Mouse (Mus musculus) kidney, postnatal 0 days (tissue): Measurements from ENCODE around the gene Aloxe3. TPM values are rescaled to one million over a fixed set of nuclear protein-coding genes. Genes with fewer than 3 reads are reported as not detected.

Experiments used
- ATAC-seq: fragments of 200-750 bp; cut with Nextera tagmentation; replicated peaks from 2 replicates; pipeline ENCODE4 v1.8.0; 2017; ENCODE audit warnings: low read depth, moderate number of reproducible peaks, moderate TSS enrichment, moderate library complexity; ENCODE audit not compliant: low FRiP score
- DNase-seq: peaks from one replicate; pipeline ENCODE4 v3.0.0-alpha.2; 2016; ENCODE audit warnings: low spot score
- H3K27ac ChIP-seq: fragments of 300-500 bp; sonication (generic); 2 replicates; pipeline ENCODE4 v1.5.1; 2014; ENCODE audit warnings: mild to moderate bottlenecking
- H3K27me3 ChIP-seq: fragments of 300-500 bp; sonication (generic); 2 replicates; pipeline ENCODE4 v1.6.1; 2014; ENCODE audit warnings: low read length, mixed read lengths; ENCODE audit not compliant: insufficient read depth
- H3K36me3 ChIP-seq: fragments of 300-500 bp; sonication (generic); 2 replicates; pipeline ENCODE4 v1.6.1; 2014; ENCODE audit warnings: low read length, mixed read lengths; ENCODE audit not compliant: insufficient read depth
- H3K4me1 ChIP-seq: fragments of 300-500 bp; sonication (generic); replicated peaks from 2 replicates; pipeline ENCODE4 v1.6.1; 2014; ENCODE audit warnings: antibody characterized with exemption, low read length, mixed read lengths; ENCODE audit not compliant: insufficient read depth
- H3K4me2 ChIP-seq: fragments of 300-500 bp; sonication (generic); 2 replicates; pipeline ENCODE4 v1.6.1; 2014; ENCODE audit warnings: mild to moderate bottlenecking, low read length, moderate library complexity, mixed read lengths
- H3K4me3 ChIP-seq: fragments of 300-500 bp; sonication (generic); replicated peaks from 2 replicates; pipeline ENCODE4 v1.5.1; 2014; ENCODE audit warnings: low read depth, low read length
- H3K9ac ChIP-seq: fragments of 300-500 bp; sonication (generic); 2 replicates; pipeline ENCODE4 v1.6.1; 2014; ENCODE audit warnings: low read depth, low read length
- H3K9me3 ChIP-seq: fragments of 300-500 bp; sonication (generic); replicated peaks from 2 replicates; pipeline ENCODE4 v1.6.1; 2016; ENCODE audit warnings: low read length, inconsistent platforms, mixed read lengths
- CTCF ChIP-seq: IDR thresholded peaks from 2 replicates; pipeline ENCODE4 v1.5.1; 2016; ENCODE audit warnings: antibody characterized with exemption, low read depth, mild to moderate bottlenecking, moderate library complexity
- WGBS: fragments of 180-500 bp; shearing (Covaris S2); extraction: QIAGEN DNeasy Blood & Tissue Kit; methylation state at CpG from one replicate; pipeline ENCODE4 v1.1.7; 2014; 5-methylcytosine and 5-hydroxymethylcytosine counted together
- polyA plus RNA-seq: library from polyadenylated mRNA; unstranded; fragments of >200 nt; fragmentation: Nextera tagmentation; extraction: Ambion mirVana; gene quantifications from 2 replicates; pipeline ENCODE4 v1.2.1, GENCODE M21; 2015

Gene Aloxe3
- polyA plus RNA-seq, 1 experiment from 2014 or later = 0.54 TPM

- under 1% methylated on average over 31 of the region's 33 CpGs for WGBS
- peak overlapping the region; percentile 83; the same call in 1 of the 2 replicates for H3K27ac ChIP-seq
- peak overlapping the region; percentile 92 for H3K4me2 ChIP-seq
- no peaks in the 10 kb centered on the region for H3K36me3 ChIP-seq
- DNase-seq (no peak), ATAC-seq (no peak)
- peaks cover 12% of the 10 kb centered on the region for H3K4me1 ChIP-seq
- H3K9me3 ChIP-seq = no peaks in the 10 kb centered on the region
- no peak for TF ChIP-seq CTCF
- H3K9ac ChIP-seq = peak overlapping the region; percentile 67; the same call in 1 of the 2 replicates
- H3K27me3 ChIP-seq = no peaks in the 10 kb centered on the region
- peak overlapping the region; percentile 66 for H3K4me3 ChIP-seq
Measured at GRCm38 (mm10) chr11:69121001-69121740, 4.5 kb upstream of the Aloxe3 start.

GRCm38 (mm10) chr11:69121741-69122335 is 3.9 kb upstream of the Aloxe3 start:
- Histone ChIP-seq H3K9me3 (no peaks in the 10 kb centered on the region), H3K4me1 (peaks cover 12% of the 10 kb centered on the region), H3K4me3 (peak overlapping the region; percentile 66), H3K36me3 (no peaks in the 10 kb centered on the region), H3K4me2 (peak overlapping the region; percentile 92), H3K9ac (peak overlapping the region; percentile 67), H3K27me3 (no peaks in the 10 kb centered on the region), H3K27ac (peak overlapping the region; percentile 83)
- ATAC-seq = no peak
- DNase-seq = peak; percentile 65
- WGBS = under 1% methylated on average over 29 of the region's 32 CpGs
- no peak for TF ChIP-seq CTCF

- H3K4me3 ChIP-seq = peak within 1 kb of the TSS; percentile 66
- ATAC-seq (peak; percentile 41), DNase-seq (peak; percentile 94)
- no peaks in the 10 kb centered on the region for H3K36me3 ChIP-seq
- H3K27ac ChIP-seq = peak within 1 kb of the TSS; percentile 83
- peaks cover 12% of the 10 kb centered on the region for H3K4me1 ChIP-seq
- H3K27me3 ChIP-seq = no peaks in the 10 kb centered on the region
- WGBS = under 1% methylated on average over 58 of the region's 66 CpGs
- peak within 1 kb of the TSS; percentile 92 for H3K4me2 ChIP-seq
- no peaks in the 10 kb centered on the region for H3K9me3 ChIP-seq
- H3K9ac ChIP-seq = peak within 1 kb of the TSS; percentile 67
- peak; percentile 80 for TF ChIP-seq CTCF
Measured at GRCm38 (mm10) chr11:69122336-69122951, 3.3 kb upstream of the Aloxe3 start, which contains the start of gene 9130213A22Rik. 9130213A22Rik (minus strand) TSS chr11:69122589.

GRCm38 (mm10) chr11:69123056-69123692 is 2.5 kb upstream of the Aloxe3 start:
- under 1% methylated on average over 28 of the region's 29 CpGs for WGBS
- H3K27me3 ChIP-seq = no peaks in the 10 kb centered on the region

GRCm38 (mm10) chr11:69123693-69124497 is 1.8 kb upstream of the Aloxe3 start:
- no peak for TF ChIP-seq CTCF
- Histone ChIP-seq H3K27ac (peak overlapping the region; percentile 83), H3K4me2 (peak overlapping the region; percentile 92), H3K27me3 (no peaks in the 10 kb centered on the region), H3K4me1 (peaks cover 10% of the 10 kb centered on the region), H3K9ac (peak overlapping the region; percentile 54), H3K36me3 (no peaks in the 10 kb centered on the region), H3K9me3 (no peaks in the 10 kb centered on the region), H3K4me3 (peak overlapping the region; percentile 66)
- peak; percentile 94 for DNase-seq
- under 1% methylated on average over 31 of the region's 31 CpGs for WGBS
- ATAC-seq = peak; percentile 16

More at GRCm38 (mm10) chr11:69123056-69123692, 2.5 kb upstream of the Aloxe3 start:
- peak overlapping the region; percentile 83 for H3K27ac ChIP-seq
- TF ChIP-seq CTCF = peak; percentile 38
- H3K4me1 ChIP-seq = peaks cover 12% of the 10 kb centered on the region
- ATAC-seq (no peak), DNase-seq (peak; percentile 84)
- peak overlapping the region; percentile 92 for H3K4me2 ChIP-seq
- no peaks in the 10 kb centered on the region for H3K9me3 ChIP-seq
- peak overlapping the region; percentile 67 for H3K9ac ChIP-seq
- H3K36me3 ChIP-seq = no peaks in the 10 kb centered on the region
- peak overlapping the region; percentile 66 for H3K4me3 ChIP-seq
